Mouse (Mus musculus) limb, embryonic 14.5 days (tissue): ENCODE results near the gene Snca. TPM values are rescaled to one million over a fixed set of nuclear protein-coding genes. Genes with fewer than 3 reads are reported as not detected.
"Not testable (repeated sequence)": the region's sequence is repeated elsewhere in the genome, so short reads cannot be mapped to it uniquely, and the experiment has no call there.

Experiments used
- ATAC-seq: fragments of 200-750 bp; cut with Nextera tagmentation; 2 replicates; pipeline ENCODE4 v1.8.0; 2017; ENCODE audit warnings: low read depth, moderate number of reproducible peaks, moderate TSS enrichment; ENCODE audit not compliant: low FRiP score
- DNase-seq: peaks from one replicate; pipeline ENCODE4 v3.0.0-alpha.2; 2015; ENCODE audit warnings: low spot score
- H3K27ac ChIP-seq: fragments of 300-500 bp; sonication (generic); replicated peaks from 2 replicates; pipeline ENCODE4 v1.5.1; 2014; ENCODE audit warnings: low read depth, mild to moderate bottlenecking, low read length, moderate library complexity, mixed read lengths
- H3K27me3 ChIP-seq: fragments of 300-500 bp; sonication (generic); 2 replicates; pipeline ENCODE4 v1.6.1; 2014; ENCODE audit warnings: low read length, mixed read lengths; ENCODE audit not compliant: control insufficient read depth, insufficient read depth
- H3K36me3 ChIP-seq: fragments of 300-500 bp; sonication (generic); 2 replicates; pipeline ENCODE4 v1.6.1; 2014; ENCODE audit warnings: mild to moderate bottlenecking, low read length, moderate library complexity, mixed read lengths; ENCODE audit not compliant: control insufficient read depth, insufficient read depth
- H3K4me1 ChIP-seq: fragments of 300-500 bp; sonication (generic); 2 replicates; pipeline ENCODE4 v1.6.1; 2014; ENCODE audit warnings: antibody characterized with exemption, low read length, mixed read lengths; ENCODE audit not compliant: control insufficient read depth, insufficient read depth
- H3K4me2 ChIP-seq: fragments of 300-500 bp; sonication (generic); replicated peaks from 2 replicates; pipeline ENCODE4 v1.6.1; 2014; ENCODE audit warnings: low read depth, mild to moderate bottlenecking, low read length, moderate library complexity; ENCODE audit not compliant: severe bottlenecking
- H3K4me3 ChIP-seq: fragments of 300-500 bp; sonication (generic); replicated peaks from 2 replicates; pipeline ENCODE4 v1.5.1; 2014; ENCODE audit warnings: low read length
- H3K9ac ChIP-seq: fragments of 300-500 bp; sonication (generic); 2 replicates; pipeline ENCODE4 v1.6.1; 2014; ENCODE audit warnings: mild to moderate bottlenecking, low read depth, low read length, moderate library complexity; ENCODE audit not compliant: severe bottlenecking
- H3K9me3 ChIP-seq: fragments of 300-500 bp; sonication (generic); 2 replicates; pipeline ENCODE4 v1.6.1; 2016; ENCODE audit warnings: low read length; ENCODE audit not compliant: control insufficient read depth
- POLR2A ChIP-seq: fragments of 200-500 bp; IDR thresholded peaks from 2 replicates; pipeline ENCODE4 v1.8.0; 2012; ENCODE audit warnings: inconsistent platforms, mild to moderate bottlenecking, moderate library complexity, borderline replicate concordance; ENCODE audit not compliant: insufficient read depth, insufficient read length; ENCODE audit errors: extremely low read depth
- WGBS: fragments of 180-500 bp; shearing (Covaris S2); extraction: QIAGEN DNeasy Blood & Tissue Kit; methylation state at CpG from one replicate; pipeline ENCODE4 v1.1.7; 2014; 5-methylcytosine and 5-hydroxymethylcytosine counted together
- polyA plus RNA-seq, 2 experiments: library from polyadenylated mRNA; depleted of rRNA in 1 of 2; stranded (reverse) in 1 of 2; unstranded in 1 of 2; fragments of >200 nt; fragmentation: Nextera tagmentation in 1 of 2; extraction: Ambion mirVana in 1 of 2; gene quantifications; 2 replicates each; pipeline versions ENCODE4 v1.2.1 to v1.2.3; 2012 to 2014

The Snca gene
- polyA plus RNA-seq, 2 experiments: 8.4 to 30.4 TPM

GRCm38 (mm10) chr6:60724110-60724829 is 105.4 kb downstream of the Snca start:
- TF ChIP-seq POLR2A: no peak
- DNase-seq: no peak
- no peak overlapping the region for H3K27ac ChIP-seq
- no peaks in the 10 kb centered on the region for H3K36me3 ChIP-seq
- no peak overlapping the region for H3K4me3 ChIP-seq
- H3K27me3 ChIP-seq: no peaks in the 10 kb centered on the region
- H3K4me1 ChIP-seq: no peaks in the 10 kb centered on the region
- no peaks in the 10 kb centered on the region for H3K9me3 ChIP-seq
- 80% methylated on average over 2 of the region's 2 CpGs for WGBS
- H3K4me2 ChIP-seq: no peak overlapping the region
- no peak overlapping the region for H3K9ac ChIP-seq
- no peak for ATAC-seq

- H3K9me3 ChIP-seq: no peaks in the 10 kb centered on the region
- H3K4me3 ChIP-seq: no peak overlapping the region
- TF ChIP-seq POLR2A: no peak
- H3K27ac ChIP-seq: no peak overlapping the region
- H3K4me2 ChIP-seq: no peak overlapping the region
- no peaks in the 10 kb centered on the region for H3K4me1 ChIP-seq
- no peak overlapping the region for H3K9ac ChIP-seq
- H3K27me3 ChIP-seq: no peaks in the 10 kb centered on the region
- DNase-seq (no peak), ATAC-seq (no peak)
- WGBS: 88% methylated on average over 3 of the region's 3 CpGs
- no peaks in the 10 kb centered on the region for H3K36me3 ChIP-seq
Measured at GRCm38 (mm10) chr6:60717566-60717965, 112.1 kb downstream of the Snca start.

GRCm38 (mm10) chr6:60709997-60710471 is 119.6 kb downstream of the Snca start:
- no peaks in the 10 kb centered on the region for H3K27me3 ChIP-seq

GRCm38 (mm10) chr6:60698072-60698471 is 131.6 kb downstream of the Snca start:
- Histone ChIP-seq H3K4me2 (no peak overlapping the region), H3K36me3 (no peaks in the 10 kb centered on the region), H3K27ac (no peak overlapping the region), H3K9me3 (no peaks in the 10 kb centered on the region), H3K27me3 (no peaks in the 10 kb centered on the region), H3K9ac (no peak overlapping the region), H3K4me1 (no peaks in the 10 kb centered on the region), H3K4me3 (no peak overlapping the region)
- no peak for DNase-seq
- 90% methylated on average over 2 of the region's 2 CpGs for WGBS
- no peak for ATAC-seq
- no peak for TF ChIP-seq POLR2A

More at GRCm38 (mm10) chr6:60709997-60710471, 119.6 kb downstream of the Snca start:
- Histone ChIP-seq H3K4me2 (no peak overlapping the region), H3K9me3 (no peaks in the 10 kb centered on the region), H3K4me1 (no peaks in the 10 kb centered on the region), H3K27ac (no peak overlapping the region), H3K4me3 (no peak overlapping the region), H3K36me3 (no peaks in the 10 kb centered on the region), H3K9ac (no peak overlapping the region)
- TF ChIP-seq POLR2A: no peak
- no peak for DNase-seq
- WGBS: 54% methylated on average over 2 of the region's 2 CpGs
- ATAC-seq: no peak

GRCm38 (mm10) chr6:60687048-60687447 is 142.6 kb downstream of the Snca start:
- ATAC-seq, H3K9ac ChIP-seq, H3K9me3 ChIP-seq, H3K36me3 ChIP-seq, DNase-seq, H3K4me3 ChIP-seq, H3K27ac ChIP-seq, H3K4me1 ChIP-seq, H3K4me2 ChIP-seq, H3K27me3 ChIP-seq: not testable (repeated sequence)
- 75% methylated on average over 4 of the region's 4 CpGs for WGBS
